Mouse (Mus musculus) cerebellum, postnatal 36 days (tissue): ENCODE measurements around the gene Zscan4-ps3.
"Not testable (repeated sequence)": the region's sequence is repeated elsewhere in the genome, so short reads cannot be mapped to it uniquely, and the experiment has no call there.

Experiments
- DNase-seq, 2 experiments: peaks; one replicate each; pipeline ENCODE4 v3.0.0; 2021 to 2022; ENCODE audit warnings: mixed read lengths in 2 of 2

The Zscan4-ps3 gene

GRCm38 (mm10) chr7:11609008-11609407 is at the start of gene Zscan4-ps3:
Gene Zscan4-ps3 (plus strand): TSS chr7:11609308.
- DNase-seq: not testable (repeated sequence)

- not testable (repeated sequence) for DNase-seq
These were observed 8.0 kb downstream of the Zscan4-ps3 start for GRCm38 (mm10) chr7:11617082-11617481.
